Mouse (Mus musculus) T-helper 2 cell (primary cell): Measurements from ENCODE around the gene Chrna3.

Experiments
- in situ Hi-C: fragments of 300-600 bp; cut with MboI, MseI; formaldehyde crosslinking; loops from one replicate; pipeline ENCODE4 v1.15.1; 2025; ENCODE audit warnings: high pct_unique_total_duplicates

Gene Chrna3

DNA sequence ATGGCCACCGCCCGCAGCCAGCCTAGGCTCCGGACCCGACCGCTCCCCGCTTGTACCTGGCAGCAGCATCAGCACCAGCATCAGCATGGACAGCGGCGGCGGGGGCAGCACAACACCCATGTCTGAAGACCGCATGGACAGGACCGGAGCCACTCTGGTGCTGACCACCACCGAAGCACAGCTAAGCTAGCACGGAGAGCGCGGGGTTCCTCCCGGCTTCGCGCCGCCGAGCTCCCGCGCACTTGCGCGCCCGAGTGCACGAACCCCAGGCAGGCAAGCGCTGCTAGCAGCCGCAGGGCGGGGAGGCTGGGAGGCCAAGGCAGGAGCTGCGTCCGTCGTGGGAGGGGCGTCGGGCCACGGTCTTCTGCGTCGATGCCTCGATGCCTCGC is at the start of gene Chrna3:
Gene Chrna3, minus strand, starts transcription at position 288 of the 389 bp plus-strand sequence.
- in situ Hi-C loops: no loop called here

DNA sequence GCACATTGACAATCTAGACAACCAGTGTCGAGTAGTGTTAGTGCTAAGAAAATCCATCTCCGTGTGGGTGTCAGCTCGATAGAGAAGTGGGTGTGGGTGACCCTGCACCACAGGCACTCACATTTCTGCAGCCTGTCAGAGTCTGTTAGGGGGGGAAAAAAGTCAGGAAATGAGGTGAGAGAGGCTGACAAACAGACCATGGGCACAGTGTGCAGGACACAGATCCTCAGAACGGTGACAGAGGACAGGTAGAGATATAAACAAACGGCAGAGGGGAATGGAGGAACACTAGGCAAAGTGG is 41.6 kb upstream of the Chrna3 start:
- in situ Hi-C loops: no loop called here

DNA sequence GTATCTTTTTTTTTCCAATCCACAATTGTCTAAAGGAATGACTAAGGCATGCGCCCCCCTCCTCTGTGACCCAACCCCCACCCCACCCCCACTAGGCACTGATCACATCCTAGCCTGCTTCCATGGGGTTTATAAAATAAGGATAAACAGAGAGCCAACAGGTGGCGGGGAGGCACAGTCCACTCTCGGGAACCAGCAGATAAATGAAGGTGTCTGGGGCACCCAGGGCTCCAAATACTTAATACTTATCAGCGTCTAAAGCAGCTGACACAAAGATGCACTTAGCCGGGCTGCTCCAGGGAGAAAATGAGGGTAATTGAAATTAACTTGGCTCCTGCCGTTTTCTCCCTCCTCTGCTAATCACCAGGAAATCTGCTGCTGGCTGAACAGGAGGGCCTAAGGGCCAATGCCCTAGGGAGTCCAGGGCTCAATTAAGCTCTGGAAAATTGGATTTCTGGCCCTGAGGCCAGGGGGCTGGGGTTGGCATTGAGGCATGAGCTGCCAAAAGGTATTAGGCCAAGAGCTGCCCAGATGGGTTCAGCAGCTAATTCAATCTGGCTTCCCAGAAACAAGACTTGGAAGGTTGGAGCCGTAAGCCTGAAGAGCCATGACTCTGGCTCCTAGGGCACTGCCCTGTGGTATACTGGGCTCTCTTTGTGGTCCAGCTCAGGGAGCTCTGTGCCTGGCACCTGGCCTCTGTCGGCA is 41.0 kb upstream of the Chrna3 start:
- in situ Hi-C loops: no loop called here

- in situ Hi-C loops: no loop called here
These were observed 38.9 kb upstream of the Chrna3 start for GRCm38 (mm10) chr9:55065241-55065640.

- in situ Hi-C loops: no loop called here
These were observed 31.7 kb upstream of the Chrna3 start for GRCm38 (mm10) chr9:55058067-55058466.

DNA sequence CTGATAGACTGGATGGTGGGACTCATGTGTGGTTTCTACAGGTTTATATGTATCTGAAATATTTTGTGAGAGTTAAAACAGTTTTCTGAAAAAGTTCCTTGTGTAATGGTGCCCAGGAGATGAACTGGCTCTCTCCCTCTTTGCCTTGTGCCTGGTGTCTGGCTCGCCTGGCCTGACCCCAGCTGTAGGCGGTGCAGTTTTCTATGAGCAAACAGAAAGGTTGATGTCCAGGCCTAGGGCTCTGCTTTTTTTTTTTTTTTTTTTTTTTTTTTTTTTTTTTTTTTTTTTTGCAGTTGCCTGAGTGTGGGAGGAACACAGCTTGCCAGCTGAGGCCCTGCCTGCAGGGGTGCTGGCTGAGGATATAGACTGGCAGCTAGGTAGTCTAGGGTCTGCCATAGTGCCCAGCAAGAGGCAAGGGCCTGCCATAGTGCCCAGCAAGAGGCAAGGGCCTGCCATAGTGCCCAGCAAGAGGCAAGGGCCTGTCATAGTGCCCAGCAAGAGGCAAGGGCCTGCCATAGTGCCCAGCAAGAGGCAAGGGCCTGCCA is 29.1 kb upstream of the Chrna3 start:
- in situ Hi-C loops: no loop called here

GRCm38 (mm10) chr9:55048211-55048880 is 22.0 kb upstream of the Chrna3 start, which contains the start of gene Chrnb4:
TSS of gene Chrnb4 (minus strand) at chr9:55048779.
- in situ Hi-C loops: no loop called here

GRCm38 (mm10) chr9:55046764-55047163 is 20.4 kb upstream of the Chrna3 start:
- in situ Hi-C loops: no loop called here

- in situ Hi-C loops: no loop called here
These were observed 18.6 kb upstream of the Chrna3 start for GRCm38 (mm10) chr9:55045001-55045400.

- in situ Hi-C loops: no loop called here
These were observed 17.3 kb upstream of the Chrna3 start for GRCm38 (mm10) chr9:55043688-55044087.

DNA sequence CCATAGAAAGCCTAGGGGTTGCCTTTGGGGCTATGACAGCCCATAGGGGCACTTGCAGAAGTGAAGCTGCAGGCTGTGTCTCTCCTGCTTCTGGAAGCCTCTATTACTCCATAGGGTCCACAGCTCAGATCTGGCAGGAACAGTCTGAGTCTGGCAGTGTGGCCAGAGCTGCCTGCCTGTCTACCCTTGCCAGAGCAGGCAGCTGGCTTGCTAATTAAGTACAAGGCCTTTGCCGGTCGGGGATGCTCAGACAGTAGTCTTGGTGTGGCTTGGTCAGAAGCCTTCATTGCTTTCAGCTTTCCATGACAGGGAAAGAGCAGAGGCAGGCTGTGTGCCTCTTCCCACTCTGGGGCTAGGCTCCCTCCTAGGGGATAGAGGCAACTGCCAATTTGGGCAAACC is 15.0 kb upstream of the Chrna3 start:
- in situ Hi-C loops: no loop called here

DNA sequence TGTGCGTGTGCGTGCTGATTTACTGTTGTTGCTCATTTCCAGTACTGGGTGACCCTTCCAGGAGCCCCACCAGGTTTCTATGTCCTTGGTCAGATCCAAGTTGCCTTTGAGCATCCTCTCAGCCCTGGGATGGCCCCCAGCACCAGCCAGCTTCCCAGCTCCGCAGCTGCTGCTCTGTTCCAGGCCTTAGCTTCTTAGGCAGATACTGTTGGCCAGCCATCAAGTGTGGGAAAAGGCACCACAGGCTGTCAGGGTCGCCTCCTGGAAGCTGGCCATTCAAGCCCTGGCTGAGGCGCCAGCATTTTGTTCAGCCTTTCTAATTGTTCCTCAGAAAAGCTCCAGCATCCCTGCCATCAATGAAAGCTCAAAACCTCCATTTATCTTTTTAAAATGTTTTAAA is 13.6 kb upstream of the Chrna3 start:
- in situ Hi-C loops: no loop called here

- in situ Hi-C loops: no loop called here
These were observed 12.6 kb upstream of the Chrna3 start for GRCm38 (mm10) chr9:55038948-55039347.

DNA sequence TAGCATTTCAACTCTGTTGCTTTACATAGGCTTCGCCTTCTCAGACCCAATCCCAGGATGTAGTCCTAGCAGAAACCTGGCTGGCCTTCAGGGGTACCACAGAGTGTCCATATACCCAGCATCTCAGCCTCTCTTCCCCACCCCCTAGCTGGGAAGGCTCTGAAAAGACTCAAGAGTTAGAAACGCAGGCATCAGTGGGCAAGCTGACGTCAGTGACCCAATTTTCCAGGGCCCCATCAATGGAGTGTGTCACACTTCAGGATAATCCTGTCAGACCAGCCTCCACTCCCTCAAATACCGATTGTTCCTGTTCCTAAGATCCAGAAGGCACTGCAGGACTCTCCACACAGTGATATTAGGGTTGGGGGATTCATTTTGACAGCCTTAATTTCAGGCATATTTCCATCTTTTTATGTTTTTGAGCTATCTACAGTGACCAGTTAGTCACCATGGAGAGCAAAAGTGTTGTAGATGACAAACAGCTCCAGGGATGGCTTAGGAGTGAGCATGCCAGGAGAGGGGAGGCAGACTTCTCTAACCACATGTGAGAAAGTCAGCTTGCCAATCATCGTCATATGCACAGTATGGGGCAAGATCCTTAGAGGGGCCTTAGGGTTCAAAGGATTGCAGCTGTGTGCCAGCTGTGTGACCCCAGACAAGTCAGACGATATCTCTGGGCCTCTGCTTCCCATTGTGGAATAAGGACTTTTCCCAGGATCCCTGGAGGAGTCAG is 5.2 kb upstream of the Chrna3 start:
- in situ Hi-C loops: loop anchor here (5.0 kb wide), 1 partner anchor 71 kb away; no protein-coding TSS in a partner anchor

DNA sequence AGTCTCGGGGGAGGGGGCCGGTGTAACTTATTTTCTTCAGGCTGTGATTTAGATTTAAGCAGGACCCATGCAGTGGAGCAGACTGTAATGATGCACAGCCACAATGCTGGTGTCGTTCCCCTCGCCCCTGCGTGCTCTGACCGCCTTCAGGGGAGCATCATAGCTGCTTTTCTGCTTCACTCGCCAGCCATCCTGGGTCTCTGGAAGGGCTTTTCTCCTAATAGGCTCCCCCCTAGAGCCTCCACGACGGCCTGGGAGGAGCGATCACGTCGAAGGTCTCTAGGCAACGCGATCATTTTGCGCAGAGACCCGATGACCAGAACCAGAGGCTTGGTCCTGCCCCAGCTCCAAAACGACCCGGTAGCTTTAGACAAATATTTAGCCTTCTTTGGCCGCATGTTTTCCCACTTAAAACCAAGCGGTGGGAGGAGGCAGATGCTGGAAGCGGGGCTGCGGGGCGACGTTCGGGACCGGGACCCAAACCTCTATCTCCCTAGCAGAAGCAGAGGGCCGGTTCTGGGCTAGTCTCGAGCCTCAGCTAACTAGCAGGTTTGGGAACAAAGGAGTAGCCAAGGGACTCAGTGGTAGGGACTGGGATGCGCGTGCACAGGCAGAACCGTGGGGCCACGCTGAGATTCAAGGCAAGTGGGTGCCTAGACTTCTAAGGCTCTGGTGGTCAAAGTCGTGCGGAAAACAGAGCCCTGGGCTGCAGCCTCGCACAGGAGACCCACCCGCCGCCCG is 658 bp downstream of the Chrna3 start:
- in situ Hi-C loops: no loop called here

DNA sequence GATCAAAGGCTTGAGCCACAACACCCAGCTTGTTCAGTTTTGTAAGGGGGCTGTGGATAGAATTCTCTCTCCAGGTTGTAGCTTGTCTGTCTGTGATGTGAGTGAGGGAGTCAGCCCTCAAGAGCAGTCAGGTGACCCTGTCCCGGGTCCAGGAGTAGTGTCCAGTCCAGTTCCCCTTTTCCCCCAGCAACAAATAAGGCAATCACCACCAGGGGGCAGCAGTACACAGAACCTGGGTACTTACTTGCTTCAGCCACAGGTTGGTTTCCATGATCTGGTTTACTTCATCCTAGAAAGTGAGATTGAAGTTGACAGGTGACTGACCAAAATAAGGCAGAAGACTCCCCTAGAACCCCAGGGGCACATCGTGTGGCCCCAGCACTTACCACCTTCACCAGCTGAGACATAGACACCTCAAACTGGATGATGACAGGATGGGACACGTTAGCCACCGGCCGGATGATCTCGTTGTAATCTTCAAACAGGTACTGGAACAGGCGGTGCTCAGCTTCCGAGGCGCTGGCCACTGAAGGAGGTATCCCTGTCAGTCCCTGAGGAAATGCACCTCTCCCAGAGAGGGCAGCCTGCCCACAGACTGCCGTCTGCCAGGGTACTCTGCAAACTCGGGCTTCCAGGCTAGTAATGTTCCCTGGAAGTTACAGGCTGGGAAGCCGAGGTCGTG is 2.3 kb downstream of the Chrna3 start:
- in situ Hi-C loops: loop anchor here (5.0 kb wide), 1 partner anchor 288 kb away; no protein-coding TSS in a partner anchor

DNA sequence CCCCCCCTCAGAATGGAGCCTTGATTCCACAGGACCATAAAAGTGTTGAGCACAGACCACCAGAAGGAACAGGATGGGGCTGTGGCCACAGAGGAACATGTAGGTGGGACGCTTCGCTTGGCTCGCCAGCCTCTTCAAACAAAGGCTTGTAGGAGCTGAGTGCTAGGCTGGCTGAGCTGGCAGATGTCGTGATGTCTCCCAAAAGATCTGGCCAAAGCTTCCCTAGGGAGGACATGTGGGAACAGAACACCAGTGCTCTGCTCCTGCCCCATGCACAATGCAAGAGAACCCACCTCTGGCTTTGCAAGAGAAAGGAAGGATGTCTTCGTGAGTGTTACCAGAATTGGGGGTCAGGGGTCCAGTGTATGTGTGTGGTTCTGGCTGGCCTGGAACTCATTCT is 3.0 kb downstream of the Chrna3 start:
- in situ Hi-C loops: loop anchor here (5.0 kb wide), 1 partner anchor 289 kb away; no protein-coding TSS in a partner anchor

DNA sequence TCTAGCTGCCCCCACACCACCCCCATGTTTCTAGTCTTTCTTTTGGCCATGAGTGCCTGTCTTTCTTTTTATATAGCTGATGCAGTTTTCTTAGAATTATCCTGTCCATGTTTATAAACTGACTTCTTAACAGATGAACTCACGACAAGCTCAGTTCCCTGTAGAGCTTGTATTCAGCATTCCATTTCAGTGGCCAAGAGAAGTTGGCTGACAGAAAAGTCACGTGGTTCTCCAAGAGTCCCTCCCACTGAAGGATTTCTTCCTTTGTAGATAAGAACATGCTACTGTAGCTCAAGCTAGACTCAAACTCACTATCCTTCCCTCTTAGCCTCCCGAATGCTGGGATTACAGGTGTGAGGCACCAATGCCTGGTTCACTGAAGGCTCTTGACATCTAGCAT is 9.4 kb downstream of the Chrna3 start:
- in situ Hi-C loops: no loop called here

GRCm38 (mm10) chr9:55010588-55011350 is 15.6 kb downstream of the Chrna3 start:
- in situ Hi-C loops: no loop called here

DNA sequence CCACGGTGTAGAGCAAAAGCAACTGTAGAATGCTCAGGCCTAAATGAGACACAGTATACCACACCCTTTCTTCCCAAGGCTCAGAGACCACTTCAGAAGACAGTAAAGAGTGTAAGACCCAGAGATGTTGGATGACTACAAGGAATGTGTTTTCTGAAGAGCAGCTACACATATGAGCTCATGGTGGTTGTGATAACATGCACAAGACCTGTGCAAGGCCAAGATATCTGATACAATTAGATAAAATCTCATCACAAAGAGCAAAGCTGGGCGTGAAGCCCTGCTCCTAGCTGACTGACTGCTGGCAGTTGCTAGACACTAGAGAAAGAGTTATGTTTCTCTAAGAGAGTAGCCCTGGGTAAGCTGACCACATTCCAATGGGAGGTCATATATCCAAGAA is 16.7 kb downstream of the Chrna3 start:
- in situ Hi-C loops: no loop called here
